Mouse (Mus musculus): Measurements from ENCODE around the gene B2m.
"Not testable (repeated sequence)": the region's sequence is repeated elsewhere in the genome, so short reads cannot be mapped to it uniquely, and the experiment has no call there.

B2m gene

GRCm38 (mm10) chr2:122147508-122148241 is at the start of gene B2m:
Gene B2m, plus strand, starts transcription at chr2:122147686.
- peak; percentile 91 for DNase-seq

- not testable (repeated sequence) for DNase-seq
These were observed 49.8 kb upstream of the B2m start for GRCm38 (mm10) chr2:122097686-122098085.

DNA sequence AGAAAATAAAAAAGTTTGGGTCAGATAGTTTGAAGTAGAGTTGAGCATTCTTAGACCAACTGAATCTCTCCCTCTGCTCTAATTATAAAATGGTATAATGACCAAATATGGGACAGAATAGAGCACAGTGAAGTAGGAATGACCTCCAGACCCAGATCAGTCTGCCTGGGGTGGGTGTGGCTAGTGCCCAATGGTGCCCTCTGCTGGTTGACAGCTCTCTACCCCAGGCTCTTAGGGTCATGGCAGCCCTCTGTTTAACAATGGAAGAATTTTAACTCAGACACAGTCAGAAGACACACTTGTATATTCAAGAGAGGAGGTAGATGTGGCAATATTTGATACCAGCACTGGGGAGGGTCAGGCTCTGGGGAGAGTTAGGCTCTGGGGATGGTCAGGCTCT is 45.4 kb upstream of the B2m start:
- DNase-seq, result no peak

- DNase-seq, result no peak
These were observed 39.4 kb upstream of the B2m start for GRCm38 (mm10) chr2:122108101-122108500.

DNA sequence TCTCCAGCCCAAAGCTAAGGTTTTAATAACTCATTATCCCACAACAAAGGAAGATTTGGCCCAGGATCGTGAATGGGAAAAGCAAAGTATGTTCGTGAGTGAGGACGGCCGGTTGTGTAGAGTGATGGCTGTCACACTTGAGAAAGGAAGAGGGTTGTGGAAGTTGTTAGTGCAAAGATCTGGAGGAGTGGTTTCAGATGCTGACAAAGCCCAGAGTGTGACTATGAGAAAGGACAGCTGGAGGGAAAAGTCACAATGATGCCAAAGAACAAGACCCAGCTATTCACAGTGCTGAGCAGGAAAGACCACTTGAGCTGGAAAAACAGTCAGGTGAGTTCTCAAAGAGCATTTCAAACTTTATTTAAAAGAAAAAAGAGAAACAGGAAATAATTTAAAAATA is 37.8 kb upstream of the B2m start:
- no peak for DNase-seq

- no peak for DNase-seq
These were observed 30.6 kb upstream of the B2m start for GRCm38 (mm10) chr2:122116888-122117287.

- DNase-seq, result peak; percentile 99
These were observed 29.2 kb upstream of the B2m start, which contains the start of gene Spg11 for GRCm38 (mm10) chr2:122117961-122118958. Gene Spg11, minus strand, starts transcription at chr2:122118386.

GRCm38 (mm10) chr2:122125680-122126572 is 21.6 kb upstream of the B2m start:
- no peak for DNase-seq

GRCm38 (mm10) chr2:122126765-122127347 is 20.6 kb upstream of the B2m start:
- no peak for DNase-seq

GRCm38 (mm10) chr2:122127635-122128034 is 19.9 kb upstream of the B2m start:
- DNase-seq, result no peak

DNA sequence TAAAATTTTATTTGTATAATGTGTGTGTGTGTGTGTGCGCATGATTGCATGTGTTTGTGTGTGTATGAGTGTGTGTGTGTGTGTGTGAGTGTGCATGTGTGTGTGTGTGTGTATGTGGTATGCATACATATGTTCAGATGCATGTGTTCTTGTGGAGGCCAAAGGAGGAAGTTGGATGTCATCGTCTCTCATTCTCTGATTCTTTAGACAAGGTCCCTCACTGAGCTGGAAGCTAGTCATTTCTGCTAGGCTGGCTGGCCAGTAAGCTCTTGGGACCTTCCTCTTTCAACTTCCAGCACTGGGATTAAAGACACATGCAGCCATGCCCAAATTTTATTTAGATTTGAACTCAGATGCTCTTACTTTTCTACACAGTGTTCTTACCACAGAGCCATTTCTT is 15.4 kb upstream of the B2m start:
- no peak for DNase-seq

DNA sequence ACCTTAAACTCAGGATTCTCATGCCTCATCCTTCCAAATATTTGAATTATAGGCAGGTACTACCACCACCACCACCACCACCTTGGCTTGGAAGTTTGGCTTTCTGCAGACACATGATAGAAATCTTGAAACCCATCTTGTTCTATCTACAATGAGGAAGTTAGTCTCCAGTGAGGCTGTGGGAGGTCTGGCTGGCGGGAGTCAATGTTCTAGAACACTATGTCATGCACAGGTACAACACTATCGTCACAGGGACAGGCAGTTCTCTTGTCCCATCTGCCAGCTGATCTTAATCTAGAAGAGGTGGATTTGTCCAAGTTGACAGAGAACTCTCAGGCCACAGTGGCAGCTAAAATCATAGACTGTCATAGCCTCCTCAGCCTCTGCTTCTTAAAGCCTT is 14.9 kb upstream of the B2m start:
- no peak for DNase-seq

DNA sequence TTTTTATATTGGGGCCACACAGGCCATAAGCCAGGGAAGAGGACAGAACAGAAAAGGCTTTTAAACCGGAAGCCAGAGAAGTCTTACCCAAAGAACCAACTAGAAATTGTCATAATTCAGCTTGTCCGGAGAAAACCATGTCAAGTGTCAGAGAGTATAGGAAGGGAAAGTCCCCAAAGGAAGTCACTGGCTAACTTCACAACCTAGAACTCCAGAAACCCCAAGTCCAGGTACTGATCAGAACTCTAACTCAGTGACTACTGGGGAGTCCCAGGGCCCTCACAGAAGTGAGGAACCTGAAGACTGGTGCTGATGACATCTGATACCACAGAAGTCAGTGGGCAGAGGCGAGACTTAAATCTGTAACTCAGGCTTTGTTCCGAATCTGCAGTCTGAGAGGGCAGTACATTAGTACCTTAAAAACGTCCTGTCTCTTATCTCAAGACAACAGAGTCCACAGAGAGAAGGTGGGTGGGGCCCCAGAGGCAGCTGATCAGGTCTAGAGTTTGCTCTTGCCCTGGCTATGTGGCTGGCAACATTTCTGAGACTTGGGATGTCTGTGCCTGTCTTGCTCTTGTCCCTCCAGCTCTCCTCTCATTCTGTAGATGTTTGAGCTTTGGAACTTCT is 9.5 kb upstream of the B2m start:
- DNase-seq, result no peak

DNA sequence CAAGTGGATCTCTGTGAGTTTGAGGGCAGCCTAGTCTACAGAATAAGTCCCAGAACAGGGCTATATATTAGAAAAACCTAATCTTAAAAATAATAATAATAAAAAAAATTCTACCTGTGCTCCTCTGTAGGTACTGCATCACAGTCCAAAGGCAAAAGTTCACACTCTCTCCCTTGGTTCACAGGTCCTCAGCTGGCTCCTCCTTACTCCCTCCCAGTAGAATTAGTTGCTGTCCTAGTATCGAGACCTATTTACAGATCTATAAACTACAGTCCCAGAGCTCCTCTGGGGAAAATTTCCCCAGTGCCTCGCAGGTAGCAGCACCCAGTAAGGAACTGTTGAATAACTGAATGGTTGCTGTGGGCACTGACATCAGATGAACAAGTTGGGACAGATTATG is 6.7 kb upstream of the B2m start:
- no peak for DNase-seq

DNA sequence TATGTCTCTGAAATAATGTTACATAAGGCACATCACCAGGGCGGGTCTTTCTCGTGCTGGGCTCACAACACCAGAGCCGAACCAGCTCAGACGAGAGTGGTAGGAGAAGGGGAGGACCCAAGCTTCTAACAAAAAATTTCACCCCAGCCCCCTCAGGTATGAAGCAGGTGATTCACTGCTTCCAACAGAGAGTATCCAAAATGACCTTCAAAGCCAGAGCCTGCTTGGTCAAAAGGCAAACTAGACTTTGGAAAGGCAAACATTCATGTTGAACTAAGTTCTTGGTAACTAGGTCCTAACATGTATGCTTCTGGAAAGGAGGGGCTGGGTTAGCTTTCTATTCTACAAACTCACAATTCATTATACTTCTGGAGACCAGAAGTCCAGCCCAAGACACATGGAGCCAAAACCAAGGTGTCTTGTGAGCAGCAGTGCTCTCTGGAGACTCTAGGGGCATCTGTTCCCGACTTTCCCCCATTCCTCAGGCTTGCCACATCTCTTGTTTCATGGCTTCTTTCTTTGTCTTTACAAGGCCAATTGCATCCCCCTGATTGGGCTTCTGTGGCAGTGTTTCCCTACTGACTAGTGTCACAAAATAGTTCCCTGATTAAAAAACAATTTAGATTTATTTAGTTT is 6.0 kb upstream of the B2m start:
- DNase-seq, result no peak

DNA sequence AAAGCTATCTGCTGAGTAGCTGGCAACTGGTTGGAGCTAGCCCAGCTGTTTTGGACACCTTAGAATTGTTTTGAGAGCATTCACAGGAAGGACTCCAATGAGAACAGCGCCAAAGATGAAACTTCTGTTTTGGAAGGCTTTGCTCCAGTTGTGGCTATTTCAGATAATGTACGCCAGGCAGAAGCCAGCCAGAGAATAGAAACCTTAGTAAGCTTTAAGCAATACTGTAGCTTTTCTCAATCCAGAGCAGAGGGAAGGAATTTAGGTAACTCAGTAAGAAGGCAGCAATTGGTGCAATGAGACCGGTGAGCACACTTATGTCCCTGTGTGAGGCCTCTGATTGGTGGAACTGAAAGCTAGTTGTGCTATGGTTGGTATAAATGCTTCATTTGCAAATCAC is 4.4 kb upstream of the B2m start:
- DNase-seq, result no peak

GRCm38 (mm10) chr2:122145756-122146155 is 1.7 kb upstream of the B2m start:
- no peak for DNase-seq

DNA sequence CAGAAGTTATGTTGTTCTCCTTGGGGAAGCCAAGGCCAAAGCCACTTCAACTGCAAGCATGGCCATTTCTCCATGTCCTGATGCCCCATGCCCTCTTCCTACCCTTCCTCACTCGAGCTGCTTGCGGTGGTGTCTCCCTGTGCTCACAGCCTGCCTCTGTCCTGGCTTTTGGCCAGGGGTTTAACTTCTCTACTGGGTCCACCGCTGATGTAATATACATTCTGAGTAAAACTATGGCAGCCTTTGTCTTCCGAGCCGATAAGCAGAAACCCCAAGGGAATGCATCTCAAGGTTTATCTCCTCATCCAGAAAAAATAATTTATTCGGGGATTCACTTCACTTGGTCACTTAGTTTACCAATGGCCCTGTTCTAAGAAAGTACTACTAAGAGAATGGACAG is 799 bp upstream of the B2m start:
- DNase-seq, result peak; percentile 12

DNA sequence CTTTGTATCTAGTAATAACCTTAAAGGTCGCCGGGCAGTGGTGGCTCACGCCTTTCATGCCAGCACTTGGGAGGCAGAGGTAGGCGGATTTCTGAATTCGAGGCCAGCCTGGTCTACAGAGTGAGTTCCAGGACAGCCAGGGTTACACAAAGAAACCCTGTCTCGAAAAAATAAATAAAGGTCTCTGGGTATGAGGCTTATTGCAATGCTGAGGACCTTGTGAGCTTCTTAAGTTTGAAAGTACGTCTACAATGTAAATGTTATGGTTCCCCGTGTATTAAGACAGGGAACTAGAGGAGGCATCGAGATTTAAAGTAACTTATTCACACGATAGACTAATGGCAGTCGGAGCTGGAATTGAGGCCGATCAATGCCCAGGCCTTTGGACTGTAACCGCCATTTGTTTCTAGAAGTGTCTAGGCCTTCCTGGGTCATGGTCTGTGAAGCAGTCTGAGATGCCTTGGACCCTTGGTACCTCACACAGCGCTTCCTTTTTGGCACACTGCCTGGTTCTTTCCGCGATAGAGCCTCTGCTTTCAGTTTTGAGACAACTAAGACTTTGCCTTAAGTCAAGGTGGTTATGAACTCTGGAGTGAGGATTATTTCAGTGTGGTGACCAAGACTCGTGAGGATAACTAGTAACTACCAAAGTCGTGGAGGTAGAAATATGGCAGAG is 894 bp downstream of the B2m start:
- DNase-seq, result peak; percentile 30

- no peak for DNase-seq
These were observed 1.8 kb downstream of the B2m start for GRCm38 (mm10) chr2:122149316-122149715.

DNA sequence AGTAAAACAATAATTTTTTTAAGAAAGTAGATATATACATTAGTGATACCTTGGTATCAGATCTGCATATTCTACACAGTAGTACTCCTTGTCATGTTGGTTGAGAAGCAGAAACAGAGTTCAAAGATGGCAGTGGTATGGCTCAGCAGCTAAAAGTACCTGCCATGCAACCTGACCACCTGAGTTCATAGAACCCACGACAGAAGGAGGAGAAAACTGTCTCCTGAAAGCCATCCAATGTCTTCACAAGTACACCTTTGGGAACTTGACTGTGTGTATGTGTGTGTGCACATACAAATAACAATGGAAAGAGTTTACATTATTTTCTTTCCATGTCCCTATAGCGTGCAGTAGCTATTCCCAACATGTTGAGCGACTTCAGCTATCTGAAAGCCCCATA is 2.2 kb downstream of the B2m start:
- DNase-seq, result no peak

Data from right cerebral cortex, adult 18-20 months (tissue).